In the genomic region with DNA sequence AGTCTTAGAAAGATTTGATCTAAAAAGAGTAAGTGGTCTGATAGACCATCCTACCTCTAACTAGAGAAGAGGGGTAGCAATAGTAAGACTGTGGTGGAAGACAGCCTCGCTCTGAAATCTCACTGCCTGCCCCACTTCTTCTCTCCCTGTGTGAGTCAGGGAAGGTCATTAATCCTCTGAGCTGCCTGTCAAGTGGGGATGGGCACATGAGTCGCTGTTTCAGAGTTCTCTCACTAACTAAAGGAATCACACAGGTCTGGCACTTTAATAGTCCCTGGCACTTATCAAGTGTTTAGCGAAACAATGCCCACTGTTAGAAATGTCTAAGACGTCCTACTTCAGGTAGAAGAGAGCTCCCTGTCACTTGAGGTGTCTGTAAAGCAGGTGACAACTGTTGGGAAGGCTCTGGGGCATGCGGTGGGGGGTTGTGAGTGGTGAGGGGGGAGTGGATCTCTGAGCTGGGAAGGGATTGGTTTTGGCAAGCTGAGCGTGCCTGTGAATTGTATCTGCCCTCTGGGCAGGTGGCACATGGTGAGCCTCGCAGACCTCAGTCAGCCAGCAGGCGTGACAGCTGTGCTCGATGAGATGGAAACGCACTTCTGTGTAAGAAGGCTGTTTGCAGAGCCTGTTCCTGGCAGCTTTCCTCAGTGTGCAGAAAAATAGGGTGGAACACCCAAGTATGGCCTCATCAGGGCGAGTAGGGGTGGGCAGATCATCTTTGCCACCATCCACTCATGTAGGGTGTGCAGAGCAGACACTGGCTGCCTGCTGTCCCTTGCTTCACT, we compare ENCODE assay signal across 9 mouse cellular contexts. TPM values are rescaled to one million over a fixed set of nuclear protein-coding genes. Genes with fewer than 3 reads are reported as not detected.
DNase-seq lines count a peak whose midpoint lies in the region; ATAC-seq lines count a peak whose summit lies in the region.
"Had no signal": no experiment of that assay in that cellular context is flagged by ENCODE, and none has a peak within 500 bp of the region (broad histone marks: within the 10 kb centered on the region; RNA-seq: fewer than 3 reads in every experiment).

No protein-coding gene starts in this region.

- intact Hi-C loops in gastrocnemius, postnatal 36 days (cut with DNase I): no loop called here

- H3K27me3 ChIP-seq in hindbrain, embryonic 13.5 days: 0 out of 2 replicates have a peak, but pooled peaks cover 2% of the 10 kb centered on the region
- H3K27me3 ChIP-seq in neural tube, embryonic 13.5 days: no peaks in the 10 kb centered on the region

- WGBS in hindbrain, embryonic 13.5 days: 39% methylated on average over 11 of the region's 11 CpGs
- 25% methylated on average over 11 of the region's 11 CpGs for WGBS in neural tube, embryonic 13.5 days

- ATAC-seq in hindbrain, embryonic 13.5 days (ENCODE audit: low FRiP score): peak; percentile 77
- peak; percentile 69 for ATAC-seq in neural tube, embryonic 13.5 days (ENCODE audit: low read depth)

- H3K9me3 ChIP-seq in hindbrain, embryonic 13.5 days: no peaks in the 10 kb centered on the region
- no peaks in the 10 kb centered on the region for H3K9me3 ChIP-seq in neural tube, embryonic 13.5 days

- H3K4me3 ChIP-seq in hindbrain, embryonic 13.5 days: no peak overlapping the region
- no peak overlapping the region for H3K4me3 ChIP-seq in neural tube, embryonic 13.5 days

- peak; percentile 14 for DNase-seq in gastrocnemius, postnatal 25 days
- no peak for DNase-seq in gastrocnemius, postnatal 36 days
- peak; percentile 84 for DNase-seq in brain, adult 2 months (ENCODE audit: low read depth, low spot score)
- no peak for DNase-seq in lung, postnatal 25 days (ENCODE audit: low spot score)
- no peak for DNase-seq in spleen, adult 12 weeks (ENCODE audit: low spot score)
- no peak for DNase-seq in frontal cortex, adult 2 months (ENCODE audit: extremely low spot score in 1 of 2, low spot score in 1 of 2)

- peak overlapping the region; percentile 76 for H3K27ac ChIP-seq in hindbrain, embryonic 13.5 days
- H3K27ac ChIP-seq in neural tube, embryonic 13.5 days (replicated peaks): peak overlapping the region; percentile 42
- H3K27ac ChIP-seq: liver, embryonic 14.5 days had no signal

- H3K4me2 ChIP-seq in hindbrain, embryonic 13.5 days: no peak overlapping the region
- H3K4me2 ChIP-seq in neural tube, embryonic 13.5 days: no peak overlapping the region

- H3K36me3 ChIP-seq in hindbrain, embryonic 13.5 days: no peaks in the 10 kb centered on the region
- H3K36me3 ChIP-seq in neural tube, embryonic 13.5 days: no peaks in the 10 kb centered on the region

- peaks cover 48% of the 10 kb centered on the region for H3K4me1 ChIP-seq in hindbrain, embryonic 13.5 days (replicated peaks)
- H3K4me1 ChIP-seq in neural tube, embryonic 13.5 days (replicated peaks): peaks cover 63% of the 10 kb centered on the region

- 0 out of 2 replicates have a peak overlapping the region, but pooled peaks have one; percentile 24 for H3K9ac ChIP-seq in hindbrain, embryonic 13.5 days
- H3K9ac ChIP-seq in neural tube, embryonic 13.5 days: 0 out of 2 replicates have a peak overlapping the region, but pooled peaks have one; percentile 31
- H3K9ac ChIP-seq: liver, embryonic 14.5 days had no signal

RNA-seq across cellular contexts. Expression of a gene that starts 57.9 kb away (rescaled TPM):
- 100 to 1,000 TPM in 1 of 2 experiments, 10 to 100 TPM in 1; 64.9 to 112 TPM for total RNA-seq in gastrocnemius, postnatal 25 days (2021)
- total RNA-seq in gastrocnemius, postnatal 36 days (2021): 100 to 1,000 TPM in 1 of 2 experiments, 10 to 100 TPM in 1; 87.5 to 122 TPM
- 1.8 TPM in 2 replicates for polyA plus RNA-seq in hindbrain, embryonic 13.5 days (2015; fragmentation: Nextera tagmentation; extraction: Ambion mirVana)
- 3.2 and 6.1 TPM in 2 replicates for polyA plus RNA-seq in neural tube, embryonic 13.5 days (2015; fragmentation: Nextera tagmentation; extraction: Ambion mirVana)
- polyA plus RNA-seq in frontal cortex, adult 2 months (2012; rRNA removed): 2.5 and 3.7 TPM in 2 replicates

Comparison
In these comparisons a context has a peak if more than half of its experiments do, and no peak if none do; other contexts are left out.
1. DNase-seq: peak in gastrocnemius, postnatal 25 days (single experiment) and brain, adult 2 months (single experiment); none in gastrocnemius, postnatal 36 days (0 of 2), lung, postnatal 25 days (single experiment), spleen, adult 12 weeks (single experiment) and frontal cortex, adult 2 months (0 of 2).